In genomic region chr9:107451400-107451799, GRCm38 (mm10) we compare ENCODE assay signal across 17 mouse cellular contexts. TPM values are rescaled to one million over a fixed set of nuclear protein-coding genes. Genes with fewer than 3 reads are reported as not detected.
DNase-seq lines count a peak whose midpoint lies in the region; ATAC-seq and TF ChIP-seq lines count a peak whose summit lies in the region.
"Had no signal": no experiment of that assay in that cellular context is flagged by ENCODE, and none has a peak within 500 bp of the region (broad histone marks: within the 10 kb centered on the region; RNA-seq: fewer than 3 reads in every experiment).

No protein-coding gene starts in this region.

- DNase-seq in forebrain, embryonic 10.5 days (ENCODE audit: extremely low spot score, low spot score): no peak
- DNase-seq in forebrain, embryonic 14.5 days (ENCODE audit: low spot score): no peak
- no peak for DNase-seq in liver, embryonic 13.5 days
- DNase-seq in liver, postnatal 0 days: no peak
- no peak for DNase-seq in hindbrain, embryonic 14.5 days (ENCODE audit: low spot score)
- no peak for DNase-seq in adrenal gland, postnatal 14 days
- no peak for DNase-seq in right cerebral cortex, postnatal 4 days
- DNase-seq: cerebellum, adult 18-20 months; heart, adult 2 months; heart, postnatal 36 days; liver; lung, postnatal 10 days; thymus, adult 18-20 months had no signal

- no peaks in the 10 kb centered on the region; the same call in 1 of the 2 replicates for H3K9me3 ChIP-seq in forebrain, embryonic 10.5 days
- H3K9me3 ChIP-seq in forebrain, embryonic 14.5 days (replicated peaks; ENCODE audit: control insufficient read depth, low read length): no peaks in the 10 kb centered on the region
- H3K9me3 ChIP-seq in liver, embryonic 13.5 days (replicated peaks): no peaks in the 10 kb centered on the region
- H3K9me3 ChIP-seq in liver, postnatal 0 days (ENCODE audit: low read length): no peaks in the 10 kb centered on the region
- no peaks in the 10 kb centered on the region for H3K9me3 ChIP-seq in hindbrain, embryonic 14.5 days (ENCODE audit: control insufficient read depth, low read length)
- H3K9me3 ChIP-seq in neural tube, embryonic 13.5 days: no peaks in the 10 kb centered on the region

- TF ChIP-seq CTCF in liver, postnatal 0 days (IDR thresholded peaks at IDR 0.05; ENCODE audit: low read depth): no peak

- H3K9ac ChIP-seq in forebrain, embryonic 14.5 days (ENCODE audit: low read length): no peak overlapping the region
- no peak overlapping the region for H3K9ac ChIP-seq in liver, embryonic 13.5 days
- no peak overlapping the region for H3K9ac ChIP-seq in liver, postnatal 0 days (replicated peaks)
- no peak overlapping the region for H3K9ac ChIP-seq in hindbrain, embryonic 14.5 days
- H3K9ac ChIP-seq in neural tube, embryonic 13.5 days: peak overlapping the region; percentile 23; the same call in 1 of the 2 replicates

- peak overlapping the region; percentile 35; the same call in 1 of the 2 replicates for H3K27ac ChIP-seq in forebrain, embryonic 10.5 days
- no peak overlapping the region for H3K27ac ChIP-seq in forebrain, embryonic 14.5 days (ENCODE audit: low read depth, low read length)
- no peak overlapping the region for H3K27ac ChIP-seq in liver, embryonic 13.5 days
- no peak overlapping the region for H3K27ac ChIP-seq in liver, postnatal 0 days (ENCODE audit: low read depth)
- H3K27ac ChIP-seq in hindbrain, embryonic 14.5 days: 0 out of 2 replicates have a peak overlapping the region, but pooled peaks have one; percentile 14
- peak overlapping the region; percentile 83 for H3K27ac ChIP-seq in neural tube, embryonic 13.5 days (replicated peaks)
- H3K27ac ChIP-seq: heart, adult 2 months had no signal

- H3K4me1 ChIP-seq in forebrain, embryonic 10.5 days: peaks cover 49% of the 10 kb centered on the region
- peaks cover 5% of the 10 kb centered on the region; the same call in 1 of the 2 replicates for H3K4me1 ChIP-seq in forebrain, embryonic 14.5 days (ENCODE audit: control insufficient read depth, insufficient read depth, low read length)
- H3K4me1 ChIP-seq in liver, embryonic 13.5 days (replicated peaks): peaks cover 10% of the 10 kb centered on the region
- no peaks in the 10 kb centered on the region for H3K4me1 ChIP-seq in liver, postnatal 0 days (ENCODE audit: insufficient read depth)
- peaks cover 28% of the 10 kb centered on the region for H3K4me1 ChIP-seq in hindbrain, embryonic 14.5 days (replicated peaks; ENCODE audit: control insufficient read depth, insufficient read depth, low read length)
- H3K4me1 ChIP-seq in neural tube, embryonic 13.5 days (replicated peaks): peaks cover 53% of the 10 kb centered on the region

- H3K4me2 ChIP-seq in forebrain, embryonic 14.5 days (ENCODE audit: low read length): no peak overlapping the region
- H3K4me2 ChIP-seq in liver, embryonic 13.5 days: no peak overlapping the region
- H3K4me2 ChIP-seq in liver, postnatal 0 days (ENCODE audit: low read depth, low read length): no peak overlapping the region
- H3K4me2 ChIP-seq in hindbrain, embryonic 14.5 days (replicated peaks): no peak overlapping the region
- H3K4me2 ChIP-seq in neural tube, embryonic 13.5 days: no peak overlapping the region

- TF ChIP-seq EP300 in liver, postnatal 0 days (IDR thresholded peaks at IDR 0.05; ENCODE audit: low read depth): no peak

- no peak for ATAC-seq in forebrain, embryonic 14.5 days
- ATAC-seq in liver, embryonic 13.5 days (ENCODE audit: low read depth): peak; percentile 10; the same call in 1 of the 2 replicates
- ATAC-seq in liver, postnatal 0 days: no peak
- ATAC-seq in hindbrain, embryonic 14.5 days (ENCODE audit: low FRiP score): peak; percentile 14; the same call in 1 of the 2 replicates
- ATAC-seq in neural tube, embryonic 13.5 days (ENCODE audit: low read depth): peak; percentile 64
- ATAC-seq: intestine, postnatal 0 days; Patski had no signal

- no peaks in the 10 kb centered on the region for H3K36me3 ChIP-seq in forebrain, embryonic 10.5 days (replicated peaks)
- no peaks in the 10 kb centered on the region for H3K36me3 ChIP-seq in forebrain, embryonic 14.5 days (ENCODE audit: control insufficient read depth, insufficient read depth, low read length)
- no peaks in the 10 kb centered on the region for H3K36me3 ChIP-seq in liver, embryonic 13.5 days
- H3K36me3 ChIP-seq in liver, postnatal 0 days (replicated peaks; ENCODE audit: insufficient read depth, low read length): no peaks in the 10 kb centered on the region
- no peaks in the 10 kb centered on the region for H3K36me3 ChIP-seq in hindbrain, embryonic 14.5 days (replicated peaks; ENCODE audit: control insufficient read depth, insufficient read depth)
- no peaks in the 10 kb centered on the region for H3K36me3 ChIP-seq in neural tube, embryonic 13.5 days

- peaks cover 20% of the 10 kb centered on the region for H3K27me3 ChIP-seq in forebrain, embryonic 10.5 days (ENCODE audit: poor library complexity, severe bottlenecking)
- peaks cover 7% of the 10 kb centered on the region; the same call in 1 of the 2 replicates for H3K27me3 ChIP-seq in forebrain, embryonic 14.5 days (replicated peaks; ENCODE audit: control insufficient read depth, insufficient read depth, low read length)
- peaks cover 54% of the 10 kb centered on the region for H3K27me3 ChIP-seq in liver, embryonic 13.5 days
- H3K27me3 ChIP-seq in liver, postnatal 0 days (ENCODE audit: insufficient read depth, low read length): 0 out of 2 replicates have a peak, but pooled peaks cover 2% of the 10 kb centered on the region
- no peaks in the 10 kb centered on the region for H3K27me3 ChIP-seq in hindbrain, embryonic 14.5 days (ENCODE audit: control insufficient read depth, insufficient read depth, low read length)
- no peaks in the 10 kb centered on the region for H3K27me3 ChIP-seq in neural tube, embryonic 13.5 days

- H3K4me3 ChIP-seq in forebrain, embryonic 10.5 days: no peak overlapping the region
- no peak overlapping the region for H3K4me3 ChIP-seq in forebrain, embryonic 14.5 days (ENCODE audit: low read depth, low read length)
- no peak overlapping the region for H3K4me3 ChIP-seq in liver, embryonic 13.5 days (replicated peaks)
- no peak overlapping the region for H3K4me3 ChIP-seq in liver, postnatal 0 days (ENCODE audit: low read depth, low read length)
- H3K4me3 ChIP-seq in hindbrain, embryonic 14.5 days (replicated peaks; ENCODE audit: low read length): no peak overlapping the region
- no peak overlapping the region for H3K4me3 ChIP-seq in neural tube, embryonic 13.5 days
- H3K4me3 ChIP-seq: heart, adult 2 months had no signal

- WGBS in forebrain, embryonic 10.5 days: 77% methylated on average over 8 of the region's 8 CpGs
- WGBS in forebrain, embryonic 14.5 days: 76% methylated on average over 8 of the region's 8 CpGs
- 57% methylated on average over 8 of the region's 8 CpGs for WGBS in liver, embryonic 13.5 days (ENCODE audit: insufficient replicate concordance)
- WGBS in liver, postnatal 0 days (ENCODE audit: insufficient replicate concordance): 63% methylated on average over 8 of the region's 8 CpGs
- 68% methylated on average over 8 of the region's 8 CpGs for WGBS in hindbrain, embryonic 14.5 days
- 21% methylated on average over 8 of the region's 8 CpGs for WGBS in neural tube, embryonic 13.5 days

RNA-seq across cellular contexts. Expression of gene Cacna2d2, which starts 52.0 kb away (rescaled TPM):
- polyA plus RNA-seq in forebrain, embryonic 10.5 days (2016; fragmentation: Nextera tagmentation; extraction: Ambion mirVana): 1.0 and 1.2 TPM in 2 replicates
- 4.2 and 4.3 TPM in 2 replicates for polyA plus RNA-seq in forebrain, embryonic 14.5 days (2014; fragmentation: Nextera tagmentation; extraction: Ambion mirVana)
- polyA plus RNA-seq in liver, embryonic 13.5 days (2015; fragmentation: Nextera tagmentation; extraction: Ambion mirVana): 0.05 TPM in 1 of 2 replicates, not detected in the other
- not detected in 2 replicates for polyA plus RNA-seq in liver, postnatal 0 days (2015; fragmentation: Nextera tagmentation; extraction: Ambion mirVana)
- polyA plus RNA-seq in hindbrain, embryonic 14.5 days (2014; fragmentation: Nextera tagmentation; extraction: Ambion mirVana): 6.8 and 7.7 TPM in 2 replicates
- 8.1 and 8.6 TPM in 2 replicates for polyA plus RNA-seq in neural tube, embryonic 13.5 days (2015; fragmentation: Nextera tagmentation; extraction: Ambion mirVana)
- 5.1 and 6.6 TPM in 2 replicates for total RNA-seq in adrenal gland, postnatal 14 days (2021)
- total RNA-seq: monocyte, adult 5-6 weeks had no signal

Comparison
In these comparisons a context has a peak if more than half of its experiments do, and no peak if none do; other contexts are left out.
1. H3K27ac ChIP-seq: peak in forebrain, embryonic 10.5 days (single experiment), hindbrain, embryonic 14.5 days (single experiment) and neural tube, embryonic 13.5 days (single experiment); none in forebrain, embryonic 14.5 days (single experiment), liver, embryonic 13.5 days (single experiment) and liver, postnatal 0 days (single experiment).
2. ATAC-seq: peak in liver, embryonic 13.5 days (single experiment), hindbrain, embryonic 14.5 days (single experiment) and neural tube, embryonic 13.5 days (single experiment); none in forebrain, embryonic 14.5 days (single experiment) and liver, postnatal 0 days (single experiment).